Mouse (Mus musculus) cerebral cortex, adult 2 months (tissue): Measurements from ENCODE around the gene Hc.

Source experiments
- WGBS: fragments of 180-500 bp; shearing (Covaris S2); methylation state at CpG from one replicate; pipeline ENCODE4 v1.1.7; 2018; 5-methylcytosine and 5-hydroxymethylcytosine counted together

Gene Hc

GRCm38 (mm10) chr2:35061338-35061737 lies at the start of gene Hc:
TSS of gene Hc (minus strand) at chr2:35061438.
- 93% methylated on average over 5 of the region's 5 CpGs for WGBS

GRCm38 (mm10) chr2:35110521-35110920 lies 49.3 kb upstream of the Hc start:
- 72% methylated on average over 2 of the region's 2 CpGs for WGBS

- WGBS, result 1% methylated on average over 13 of the region's 13 CpGs
These were observed 48.7 kb upstream of the Hc start for GRCm38 (mm10) chr2:35109924-35110304.

GRCm38 (mm10) chr2:35109141-35109923 lies 48.1 kb upstream of the Hc start, which contains the start of gene Cntrl:
TSS of gene Cntrl (plus strand) at chr2:35109492.
- WGBS, result under 1% methylated on average over 62 of the region's 62 CpGs

GRCm38 (mm10) chr2:35108712-35109111 lies 47.5 kb upstream of the Hc start:
- WGBS, result 25% methylated on average over 3 of the region's 3 CpGs

- WGBS, result 44% methylated on average over 5 of the region's 5 CpGs
These were observed 46.9 kb upstream of the Hc start for GRCm38 (mm10) chr2:35107984-35108635.

- WGBS, result 78% methylated on average over 3 of the region's 3 CpGs
These were observed 43.6 kb upstream of the Hc start for GRCm38 (mm10) chr2:35104843-35105242.

- 88% methylated on average over 5 of the region's 5 CpGs for WGBS
These were observed 42.3 kb upstream of the Hc start for GRCm38 (mm10) chr2:35103558-35103957.

GRCm38 (mm10) chr2:35101443-35101842 lies 40.2 kb upstream of the Hc start, which contains the start of gene AI182371:
TSS of gene AI182371 (minus strand) at chr2:35101543.
- 97% methylated on average over 3 of the region's 3 CpGs for WGBS

- WGBS, result 90% methylated on average over 6 of the region's 6 CpGs
These were observed 39.3 kb upstream of the Hc start for GRCm38 (mm10) chr2:35100529-35100928.

GRCm38 (mm10) chr2:35087418-35087817 lies 26.2 kb upstream of the Hc start:
- WGBS, result 45% methylated on average over 4 of the region's 4 CpGs

- 80% methylated on average over 6 of the region's 6 CpGs for WGBS
These were observed 17.9 kb upstream of the Hc start for GRCm38 (mm10) chr2:35079166-35079565.

- 87% methylated on average over 3 of the region's 3 CpGs for WGBS
These were observed 13.1 kb upstream of the Hc start for GRCm38 (mm10) chr2:35074328-35074727.

GRCm38 (mm10) chr2:35072547-35072946 lies 11.3 kb upstream of the Hc start:
- WGBS, result 47% methylated on average over 2 of the region's 2 CpGs

GRCm38 (mm10) chr2:35070275-35070674 lies 9.0 kb upstream of the Hc start:
- 89% methylated on average over 4 of the region's 4 CpGs for WGBS

- 92% methylated on average over 1 of the region's 1 CpGs for WGBS
These were observed 7.9 kb upstream of the Hc start for GRCm38 (mm10) chr2:35069124-35069523.

- 85% methylated on average over 11 of the region's 11 CpGs for WGBS
These were observed 5.9 kb upstream of the Hc start for GRCm38 (mm10) chr2:35067117-35067516.

- 95% methylated on average over 13 of the region's 13 CpGs for WGBS
These were observed 5.4 kb upstream of the Hc start for GRCm38 (mm10) chr2:35066525-35067082.

- WGBS, result 94% methylated on average over 6 of the region's 6 CpGs
These were observed 2.2 kb upstream of the Hc start for GRCm38 (mm10) chr2:35063333-35064030.

- WGBS, result 79% methylated on average over 6 of the region's 6 CpGs
These were observed 341 bp downstream of the Hc start for GRCm38 (mm10) chr2:35060897-35061296.

GRCm38 (mm10) chr2:35060256-35060655 lies 982 bp downstream of the Hc start:
- 92% methylated on average over 5 of the region's 5 CpGs for WGBS

- WGBS, result 72% methylated on average over 2 of the region's 2 CpGs
These were observed 2.9 kb downstream of the Hc start for GRCm38 (mm10) chr2:35058325-35058724.
